Mouse (Mus musculus) hindbrain, postnatal 0 days (tissue): Measurements from ENCODE around the gene Vtn. TPM values are rescaled to one million over a fixed set of nuclear protein-coding genes. Genes with fewer than 3 reads are reported as not detected.

Source experiments
- ATAC-seq: fragments of 200-750 bp; cut with Nextera tagmentation; 2 replicates; pipeline ENCODE4 v1.8.0; 2017; ENCODE audit warnings: mild to moderate bottlenecking, moderate TSS enrichment, moderate library complexity
- DNase-seq: peaks from one replicate; pipeline ENCODE4 v3.0.0-alpha.2; 2015; ENCODE audit warnings: low spot score
- H3K27ac ChIP-seq: fragments of 300-500 bp; sonication (generic); 2 replicates; pipeline ENCODE4 v1.5.1; 2014; ENCODE audit warnings: mild to moderate bottlenecking
- H3K27me3 ChIP-seq: fragments of 300-500 bp; sonication (generic); 2 replicates; pipeline ENCODE4 v1.6.1; 2014; ENCODE audit warnings: low read length, mixed read lengths; ENCODE audit not compliant: insufficient read depth
- H3K36me3 ChIP-seq: fragments of 300-500 bp; sonication (generic); 2 replicates; pipeline ENCODE4 v1.6.1; 2014; ENCODE audit warnings: low read length, mixed read lengths; ENCODE audit not compliant: insufficient read depth
- H3K4me1 ChIP-seq: fragments of 300-500 bp; sonication (generic); 2 replicates; pipeline ENCODE4 v1.6.1; 2014; ENCODE audit warnings: antibody characterized with exemption, low read length, mixed read lengths; ENCODE audit not compliant: insufficient read depth
- H3K4me2 ChIP-seq: fragments of 300-500 bp; sonication (generic); 2 replicates; pipeline ENCODE4 v1.6.1; 2014; ENCODE audit warnings: low read depth, mild to moderate bottlenecking, low read length, moderate library complexity, mixed read lengths
- H3K4me3 ChIP-seq: fragments of 300-500 bp; sonication (generic); 2 replicates; pipeline ENCODE4 v1.5.1; 2014; ENCODE audit warnings: low read length
- H3K9ac ChIP-seq: fragments of 300-500 bp; sonication (generic); replicated peaks from 2 replicates; pipeline ENCODE4 v1.6.1; 2014; ENCODE audit warnings: mild to moderate bottlenecking, low read length, moderate library complexity, mixed read lengths
- H3K9me3 ChIP-seq: fragments of 300-500 bp; sonication (generic); 2 replicates; pipeline ENCODE4 v1.6.1; 2016; ENCODE audit warnings: low read length, mixed read lengths
- CTCF ChIP-seq: IDR thresholded peaks from 2 replicates; pipeline ENCODE4 v1.5.1; 2016; ENCODE audit warnings: antibody characterized with exemption, control low read depth, low read depth
- WGBS: fragments of 180-500 bp; shearing (Covaris S2); extraction: QIAGEN DNeasy Blood & Tissue Kit; methylation state at CpG from one replicate; pipeline ENCODE4 v1.1.7; 2014; 5-methylcytosine and 5-hydroxymethylcytosine counted together
- polyA plus RNA-seq: library from polyadenylated mRNA; unstranded; fragments of >200 nt; fragmentation: Nextera tagmentation; extraction: Ambion mirVana; gene quantifications from 2 replicates; pipeline ENCODE4 v1.2.1, GENCODE M21; 2015
- total RNA-seq: library from RNA; depleted of rRNA; stranded (reverse); fragments of >200 nt; gene quantifications from 2 replicates; pipeline ENCODE4 v1.2.3, GENCODE M21; 2014

Gene Vtn
- total and polyA plus RNA-seq, 2 experiments from 2014 or later: 109 to 133 TPM

GRCm38 (mm10) chr11:78497071-78497541, 1.8 kb upstream of the Vtn start:
- no peaks in the 10 kb centered on the region for H3K36me3 ChIP-seq
- peaks cover 4% of the 10 kb centered on the region; the same call in 1 of the 2 replicates for H3K4me1 ChIP-seq
- H3K4me2 ChIP-seq: peak overlapping the region; percentile 79
- H3K4me3 ChIP-seq: peak overlapping the region; percentile 70
- WGBS: under 1% methylated on average over 43 of the region's 44 CpGs
- DNase-seq (peak; percentile 79), ATAC-seq (peak; percentile 77)
- peak overlapping the region; percentile 76 for H3K9ac ChIP-seq
- no peaks in the 10 kb centered on the region for H3K9me3 ChIP-seq
- no peak for TF ChIP-seq CTCF
- no peaks in the 10 kb centered on the region for H3K27me3 ChIP-seq
- H3K27ac ChIP-seq: peak overlapping the region; percentile 94

GRCm38 (mm10) chr11:78497544-78498522, 1.1 kb upstream of the Vtn start, which contains the start of gene Sarm1:
Sarm1 (minus strand) TSS chr11:78497754.
- H3K9ac ChIP-seq: peak within 1 kb of the TSS; percentile 76

GRCm38 (mm10) chr11:78499543-78499942, 652 bp downstream of the Vtn start:
- no peak for ATAC-seq
- H3K9me3 ChIP-seq: no peaks in the 10 kb centered on the region
- 58% methylated on average over 16 of the region's 16 CpGs for WGBS
- DNase-seq: no peak
- no peak for TF ChIP-seq CTCF
- H3K36me3 ChIP-seq: no peaks in the 10 kb centered on the region
- no peak overlapping the region; the same call in 1 of the 2 replicates for H3K4me3 ChIP-seq
- no peak overlapping the region for H3K9ac ChIP-seq
- no peak overlapping the region for H3K27ac ChIP-seq
- peaks cover 4% of the 10 kb centered on the region; the same call in 1 of the 2 replicates for H3K4me1 ChIP-seq
- H3K27me3 ChIP-seq: no peaks in the 10 kb centered on the region
- no peak overlapping the region for H3K4me2 ChIP-seq

More at GRCm38 (mm10) chr11:78497544-78498522, 1.1 kb upstream of the Vtn start, which contains the start of gene Sarm1:
- peak within 1 kb of the TSS; percentile 70 for H3K4me3 ChIP-seq
- H3K27ac ChIP-seq: peak within 1 kb of the TSS; percentile 94
- 2% methylated on average over 36 of the region's 36 CpGs for WGBS
- no peak for TF ChIP-seq CTCF
- peaks cover 4% of the 10 kb centered on the region; the same call in 1 of the 2 replicates for H3K4me1 ChIP-seq
- no peaks in the 10 kb centered on the region for H3K36me3 ChIP-seq
- peak within 1 kb of the TSS; percentile 79 for H3K4me2 ChIP-seq
- H3K27me3 ChIP-seq: no peaks in the 10 kb centered on the region
- peak; percentile 97 for ATAC-seq
- no peaks in the 10 kb centered on the region for H3K9me3 ChIP-seq
- peak; percentile 99 for DNase-seq

- no peak for TF ChIP-seq CTCF
- Histone ChIP-seq H3K27ac (no peak overlapping the region), H3K36me3 (no peaks in the 10 kb centered on the region), H3K27me3 (no peaks in the 10 kb centered on the region), H3K9ac (no peak overlapping the region), H3K9me3 (no peaks in the 10 kb centered on the region), H3K4me3 (no peak overlapping the region), H3K4me2 (0 out of 2 replicates have a peak overlapping the region, but pooled peaks have one; percentile 0), H3K4me1 (peaks cover 4% of the 10 kb centered on the region; the same call in 1 of the 2 replicates)
- ATAC-seq: no peak
- WGBS: 76% methylated on average over 9 of the region's 9 CpGs
- DNase-seq: no peak
Observed at GRCm38 (mm10) chr11:78500623-78501202, 1.8 kb downstream of the Vtn start.

- Histone ChIP-seq H3K9me3 (no peaks in the 10 kb centered on the region), H3K27me3 (no peaks in the 10 kb centered on the region), H3K4me2 (no peak overlapping the region), H3K4me1 (no peaks in the 10 kb centered on the region), H3K27ac (no peak overlapping the region), H3K9ac (no peak overlapping the region), H3K36me3 (0 out of 2 replicates have a peak, but pooled peaks cover 2% of the 10 kb centered on the region), H3K4me3 (no peak overlapping the region)
- ATAC-seq (no peak), DNase-seq (no peak)
- no peak for TF ChIP-seq CTCF
- WGBS: 84% methylated on average over 20 of the region's 20 CpGs
Observed at GRCm38 (mm10) chr11:78501529-78501928, 2.6 kb downstream of the Vtn start.

- no peak within 1 kb of the TSS for H3K9ac ChIP-seq
- H3K4me1 ChIP-seq: no peaks in the 10 kb centered on the region
- H3K4me3 ChIP-seq: no peak within 1 kb of the TSS
- H3K36me3 ChIP-seq: peaks cover 15% of the 10 kb centered on the region; the same call in 1 of the 2 replicates
- H3K9me3 ChIP-seq: no peaks in the 10 kb centered on the region
- H3K27me3 ChIP-seq: no peaks in the 10 kb centered on the region
- no peak within 1 kb of the TSS for H3K27ac ChIP-seq
- no peak within 1 kb of the TSS for H3K4me2 ChIP-seq
- DNase-seq: no peak
- WGBS: 52% methylated on average over 7 of the region's 7 CpGs
- ATAC-seq: no peak
- TF ChIP-seq CTCF: no peak
Observed at GRCm38 (mm10) chr11:78502909-78503650, 4.2 kb downstream of the Vtn start, which contains the start of gene Sebox. Sebox (plus strand) TSS chr11:78503447.
